Mouse (Mus musculus) stomach, postnatal 0 days (tissue): ENCODE data around the gene Tm6sf2.

Experiments used
- CTCF ChIP-seq: IDR thresholded peaks from 2 replicates; pipeline ENCODE4 v1.5.1; 2016; ENCODE audit warnings: antibody characterized with exemption, low read depth, mild to moderate bottlenecking, moderate library complexity
- EP300 ChIP-seq: optimal IDR thresholded peaks from 2 replicates; pipeline ENCODE3; 2016; ENCODE audit warnings: antibody characterized with exemption

GRCm38 (mm10) chr8:70083285-70083684, 10.6 kb downstream of the Tm6sf2 start, which contains the start of gene Hapln4:
- TF ChIP-seq EP300 (no peak), CTCF (no peak)
